Mouse (Mus musculus) adrenal gland, adult 2 months (tissue): ENCODE measurements around the gene Hoxa3. TPM values are rescaled to one million over a fixed set of nuclear protein-coding genes. Genes with fewer than 3 reads are reported as not detected.

Experiments used
- DNase-seq: peaks from one replicate; pipeline ENCODE4 v3.0.0; 2021
- polyA plus RNA-seq: library from polyadenylated mRNA; depleted of rRNA; stranded (reverse); fragments of >200 nt; gene quantifications from 2 replicates; pipeline ENCODE4 v1.2.3, GENCODE M21; 2012
- total RNA-seq, 2 experiments: library from RNA; stranded (reverse); gene quantifications; 2 replicates each; pipeline ENCODE4 v1.2.3; 2021

The Hoxa3 gene
- total and polyA plus RNA-seq, 3 experiments: 2.7 to 6.8 (median 5.4) TPM

DNA sequence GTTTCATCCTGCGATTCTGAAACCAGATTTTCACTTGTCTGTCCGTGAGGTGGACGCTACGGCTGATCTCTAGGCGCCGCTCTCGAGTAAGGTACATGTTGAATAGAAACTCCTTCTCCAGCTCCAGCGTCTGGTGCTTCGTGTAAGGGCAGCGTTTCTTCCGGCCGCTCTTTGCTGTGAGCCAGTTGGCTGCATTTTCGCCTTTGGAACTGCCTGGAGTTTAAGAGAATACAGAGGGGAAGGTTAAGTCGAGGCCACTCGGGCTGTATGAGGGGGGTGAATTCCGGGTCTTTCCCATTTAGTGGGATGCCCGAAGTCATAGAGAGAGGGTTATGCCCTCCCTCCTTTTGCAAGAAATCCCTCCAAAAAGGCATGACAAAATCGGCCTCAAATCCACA is 19.4 kb upstream of the Hoxa3 start:
- DNase-seq: no peak

DNA sequence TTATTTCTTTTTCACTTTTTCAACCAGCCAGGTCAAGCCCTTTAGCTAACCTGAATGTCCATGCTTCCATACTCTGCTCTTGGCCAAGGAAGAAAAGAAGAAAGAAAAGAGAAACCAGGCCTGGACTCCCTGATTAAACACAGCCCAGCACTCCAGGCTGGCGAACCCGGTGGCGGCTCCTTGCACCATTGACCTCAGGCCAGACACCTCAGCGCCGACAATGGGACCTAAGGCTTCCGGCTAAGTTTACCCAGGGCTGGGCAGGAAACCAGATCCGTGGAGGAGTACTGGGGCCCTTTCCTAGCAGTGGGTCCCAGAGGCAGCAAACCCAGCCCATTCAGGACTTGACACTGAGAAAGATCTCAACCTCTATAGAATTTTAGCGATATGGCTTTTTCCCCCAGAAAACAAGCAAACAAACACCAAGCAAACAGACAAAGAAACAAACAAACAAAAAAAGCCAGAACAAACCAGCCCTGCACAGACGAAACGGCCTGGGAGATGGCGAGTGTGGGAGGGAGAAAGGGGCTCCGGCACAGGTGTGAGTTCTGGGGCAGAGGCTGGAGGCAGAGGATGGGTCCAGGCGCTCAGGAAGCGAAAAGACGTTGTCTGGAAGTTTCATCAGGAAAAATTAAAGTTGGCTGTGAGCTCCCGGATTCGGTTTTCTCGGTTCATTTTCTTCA is 18.9 kb upstream of the Hoxa3 start:
- no peak for DNase-seq

DNA sequence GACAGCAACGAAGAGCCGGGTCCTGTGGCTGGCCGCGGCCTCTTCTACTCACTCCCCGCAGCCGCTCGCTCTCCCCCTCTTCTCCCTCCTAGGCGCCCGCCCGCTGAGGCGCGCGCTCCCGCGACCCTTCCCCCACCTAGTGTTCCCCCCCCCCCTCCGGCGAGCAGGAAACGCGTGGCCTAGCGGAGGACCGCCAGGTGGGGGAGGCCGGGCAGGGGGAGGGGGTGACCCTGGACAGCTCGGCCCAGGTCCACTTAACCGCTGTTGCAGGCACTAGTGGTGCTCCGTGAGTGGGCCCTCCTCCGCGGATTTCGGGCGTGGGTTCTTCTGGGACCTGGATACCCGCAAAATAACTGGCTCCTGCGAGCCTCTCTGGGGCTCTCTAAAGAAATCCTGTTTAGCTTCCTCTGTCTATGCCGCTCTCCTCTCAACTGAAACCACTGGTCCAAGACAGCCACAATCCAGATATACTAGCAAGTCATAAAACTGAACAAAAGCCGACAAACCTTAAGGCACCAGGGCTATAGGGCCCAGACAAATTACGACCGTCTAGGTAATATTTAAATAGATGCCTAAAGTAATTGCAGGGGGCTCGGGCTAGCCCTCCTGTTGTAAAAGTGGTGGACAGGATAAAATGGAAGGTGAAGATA is 17.5 kb upstream of the Hoxa3 start, which contains the start of gene Hoxa9:
Hoxa9 (minus strand) TSS at position 574 of the 650 bp plus-strand sequence.
- DNase-seq: no peak

DNA sequence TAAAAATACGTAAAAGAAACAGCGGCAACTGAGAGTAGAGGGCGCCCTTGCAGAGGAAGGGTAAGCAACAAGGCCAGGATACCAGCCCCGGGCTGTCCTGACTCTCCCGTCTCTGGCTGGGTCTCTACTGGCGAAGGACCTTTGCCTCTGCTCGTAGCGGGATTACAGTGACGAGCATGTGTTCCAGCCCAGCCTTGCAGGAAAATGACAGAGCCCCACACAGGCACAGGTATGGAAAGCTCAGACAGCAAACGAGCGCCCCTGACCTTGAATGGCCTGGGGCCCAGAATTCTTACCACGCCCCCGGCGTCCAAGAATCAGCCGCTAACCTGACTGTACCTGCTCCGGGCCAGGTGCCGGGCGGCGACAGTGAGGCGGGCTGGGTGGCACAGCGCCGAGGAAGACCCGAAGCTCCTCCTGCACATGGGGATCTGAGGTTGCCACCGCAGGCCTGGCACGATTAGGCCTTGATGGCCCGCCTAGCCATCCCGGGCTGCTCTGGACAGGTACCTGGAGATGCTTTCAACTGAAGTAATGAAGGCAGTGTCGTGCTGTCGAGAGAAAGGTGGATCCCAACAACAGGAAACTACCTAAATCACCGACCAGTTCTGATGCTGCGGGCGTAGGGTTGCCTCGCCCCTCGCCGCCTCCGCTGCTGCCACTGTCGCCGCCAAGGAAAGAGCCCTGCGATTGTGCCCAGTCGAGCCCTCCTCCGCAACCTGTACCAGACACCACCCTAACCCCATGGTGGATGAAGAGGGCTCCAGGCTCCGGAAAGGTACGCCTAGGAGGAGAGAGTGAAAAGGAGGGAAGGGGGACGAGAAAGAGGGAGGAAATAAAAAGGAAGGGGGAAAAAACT is 16.7 kb upstream of the Hoxa3 start:
- no peak for DNase-seq

DNA sequence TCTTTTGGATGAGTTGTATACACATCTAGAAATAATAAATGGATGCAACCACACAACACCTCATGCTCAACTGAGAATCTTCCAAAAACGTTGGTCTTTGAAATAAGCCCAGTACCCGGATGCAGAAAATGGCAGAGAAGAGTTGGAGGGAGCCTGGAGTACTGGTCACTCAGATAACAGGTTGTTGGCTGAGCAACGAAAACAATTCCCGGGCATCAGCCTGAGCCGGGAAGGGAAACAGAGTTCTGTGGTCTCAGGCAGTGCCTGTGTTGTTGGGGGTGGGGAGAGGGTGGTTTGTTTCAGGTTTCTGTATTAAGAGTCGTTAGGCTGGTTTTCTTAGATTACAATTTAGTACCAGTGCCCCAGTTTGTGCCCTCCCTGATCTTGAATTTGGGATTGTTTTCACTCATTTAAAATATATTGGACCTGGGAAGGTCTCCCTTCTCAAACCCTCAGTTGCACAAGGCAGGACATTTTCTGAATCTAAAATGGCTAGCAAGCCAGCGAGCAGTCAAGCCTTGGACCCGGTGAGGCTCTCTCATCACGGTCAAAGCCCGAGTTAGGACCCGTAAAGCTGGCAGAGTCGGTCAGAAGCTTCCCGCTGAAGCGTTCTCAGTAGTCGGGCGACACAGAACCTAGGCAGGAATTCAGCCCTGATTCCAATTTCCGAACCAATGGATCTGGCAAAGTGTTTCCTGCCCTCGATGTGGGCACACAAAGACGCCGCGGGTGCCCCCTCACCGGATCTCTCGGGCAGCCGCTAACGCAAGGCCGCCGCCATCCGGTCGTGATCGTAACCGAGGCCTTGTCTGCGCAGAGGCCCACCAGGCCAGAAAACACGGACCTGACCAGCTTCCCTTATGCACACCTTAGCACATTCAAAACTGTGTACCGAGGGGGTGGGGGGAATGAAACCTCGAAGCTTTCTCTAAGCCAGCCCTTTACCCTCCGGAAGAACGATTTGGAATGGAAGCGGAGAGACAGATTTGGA is 15.6 kb upstream of the Hoxa3 start:
- no peak for DNase-seq

DNA sequence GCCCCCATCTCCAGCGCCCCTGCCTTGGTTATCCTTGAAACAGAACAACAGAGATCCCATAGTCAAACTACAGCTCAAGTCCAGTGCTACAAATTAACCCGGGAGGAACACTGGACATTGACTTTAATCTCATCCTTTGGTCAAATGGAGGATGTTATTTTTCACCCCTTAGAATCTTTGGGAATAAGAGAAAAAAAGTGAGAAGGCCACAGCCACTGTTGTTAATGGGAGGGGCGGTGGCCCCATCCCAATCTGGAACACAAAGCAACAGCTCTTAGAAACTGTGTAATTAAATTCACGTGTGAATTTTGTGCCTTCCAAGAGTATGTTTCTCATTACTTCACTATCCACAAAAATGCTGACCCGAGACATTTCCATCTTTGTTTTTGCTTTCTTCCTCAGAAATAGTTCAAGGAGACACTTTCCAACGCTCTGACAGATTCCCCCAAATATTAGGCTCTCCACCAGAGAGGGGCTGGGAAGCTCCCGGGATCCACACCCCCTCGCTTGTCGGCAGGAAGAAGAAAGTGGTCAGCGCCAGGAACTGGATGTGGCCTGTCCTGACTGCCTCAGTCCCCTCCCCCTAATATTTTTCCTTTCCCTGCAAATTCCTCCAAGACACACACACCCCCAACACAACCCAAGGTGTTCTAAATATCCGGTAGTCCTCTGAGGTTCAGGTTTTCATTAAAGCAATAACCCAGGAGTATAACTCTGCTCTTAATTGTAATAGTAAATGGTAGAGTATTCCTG is 14.5 kb upstream of the Hoxa3 start:
- DNase-seq: no peak

DNA sequence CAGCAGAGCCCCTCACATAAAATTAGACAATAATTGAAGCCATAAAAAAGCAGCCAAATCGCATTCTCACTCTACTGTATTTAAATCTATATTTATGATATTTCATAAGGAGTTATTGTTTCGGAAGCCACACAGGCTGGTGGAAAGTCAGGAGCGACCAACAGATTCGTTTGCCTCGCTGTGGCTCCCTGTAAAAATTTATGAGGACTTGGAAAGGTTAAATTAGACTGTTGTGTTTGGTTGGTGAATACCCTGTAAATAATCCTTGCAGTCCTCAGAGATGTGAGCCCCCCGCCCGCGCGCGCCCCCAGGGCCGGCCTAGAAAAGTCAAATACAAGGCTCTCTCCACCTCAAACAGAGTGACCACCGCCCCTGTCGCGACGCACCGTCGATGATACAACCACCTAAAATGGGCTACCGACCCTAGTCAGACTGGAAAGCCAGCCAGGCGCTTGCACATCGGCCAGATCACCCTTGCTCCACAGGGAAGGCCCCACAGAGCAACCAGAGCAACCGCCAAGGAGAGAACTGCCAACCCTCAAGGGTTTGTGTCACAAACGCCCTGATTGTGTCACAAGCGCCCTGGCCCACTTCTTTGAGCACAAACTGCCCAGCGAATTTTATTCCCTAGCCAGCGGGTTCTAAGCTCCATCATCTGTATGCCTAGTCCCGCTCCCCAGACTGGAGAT is 13.6 kb upstream of the Hoxa3 start:
- no peak for DNase-seq

DNA sequence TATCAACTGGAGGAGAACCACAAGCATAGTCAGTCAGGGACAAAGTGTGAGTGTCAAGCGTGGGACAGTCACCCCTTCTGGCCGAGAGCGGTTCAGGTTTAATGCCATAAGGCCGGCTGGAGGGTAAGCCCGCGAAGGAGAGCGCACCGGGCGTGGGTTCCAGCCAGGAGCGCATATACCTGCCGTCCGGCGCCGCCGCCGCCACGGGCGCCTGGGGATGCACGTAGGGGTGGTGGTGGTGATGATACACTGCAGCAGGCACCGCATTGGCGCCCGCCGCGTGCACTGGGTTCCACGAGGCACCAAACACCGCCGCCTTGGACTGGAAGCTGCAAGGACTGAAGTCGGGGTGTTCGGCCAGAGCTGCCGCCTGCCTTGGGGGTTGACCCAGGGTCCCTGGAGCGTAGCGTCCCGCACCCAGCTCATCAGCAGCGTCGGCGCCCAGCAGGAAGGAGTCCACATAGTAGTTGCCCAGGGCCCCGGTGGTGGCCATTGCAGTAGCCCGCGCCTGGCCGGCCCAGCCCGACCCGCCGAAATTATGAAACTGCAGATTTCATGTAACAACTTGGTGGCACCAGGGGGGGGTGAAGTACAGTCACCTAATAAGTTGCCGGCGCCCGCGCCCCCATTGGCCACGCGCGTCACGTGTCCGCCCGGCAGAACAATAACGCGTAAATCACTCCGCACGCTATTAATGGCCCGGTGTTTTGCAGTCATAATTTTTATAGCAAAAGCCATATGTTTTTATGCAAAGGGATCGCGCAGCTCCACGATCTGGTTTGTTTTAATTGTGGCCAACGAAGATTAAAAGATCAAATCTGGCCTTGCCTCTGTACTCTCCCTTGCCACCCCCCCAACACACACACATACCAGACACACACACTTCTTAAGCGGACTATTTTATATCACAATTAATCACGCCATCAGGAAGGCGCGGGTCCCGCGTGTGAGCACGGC is 12.8 kb upstream of the Hoxa3 start:
- peak; percentile 62 for DNase-seq

DNA sequence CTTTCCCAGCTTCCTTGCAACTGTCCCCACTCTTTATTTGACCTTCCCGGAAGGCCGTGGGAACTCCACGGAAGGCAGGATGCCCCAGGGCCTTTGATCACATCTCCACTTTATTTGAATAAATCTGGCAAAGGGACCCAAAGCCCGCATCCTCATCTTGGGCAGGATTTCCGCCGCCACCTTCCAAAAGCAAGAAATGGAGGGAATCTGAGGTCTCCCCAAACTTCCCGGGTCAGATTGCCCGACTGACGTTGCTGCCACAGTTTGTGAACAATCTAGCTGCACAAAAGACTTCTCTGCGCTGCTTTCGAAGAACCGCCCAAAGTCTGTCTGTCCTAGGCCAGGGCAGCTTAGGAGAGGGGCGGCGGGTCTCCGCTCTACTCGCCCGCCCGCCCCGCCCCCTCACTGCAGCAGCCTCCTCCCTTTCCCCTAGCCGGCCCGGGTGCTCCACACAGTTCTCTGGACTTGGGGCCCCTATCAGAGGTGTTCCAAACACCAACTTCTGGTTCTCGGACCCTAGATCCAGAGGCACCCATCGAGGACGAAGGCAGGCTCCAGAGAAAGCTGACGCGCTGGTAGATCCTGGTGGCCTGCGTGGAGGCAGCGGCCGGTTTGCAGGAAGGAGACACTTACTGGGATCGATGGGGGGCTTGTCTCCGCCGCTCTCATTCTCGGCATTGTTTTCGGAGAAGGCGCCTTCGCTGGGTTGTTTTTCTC is 11.9 kb upstream of the Hoxa3 start:
- DNase-seq: no peak

DNA sequence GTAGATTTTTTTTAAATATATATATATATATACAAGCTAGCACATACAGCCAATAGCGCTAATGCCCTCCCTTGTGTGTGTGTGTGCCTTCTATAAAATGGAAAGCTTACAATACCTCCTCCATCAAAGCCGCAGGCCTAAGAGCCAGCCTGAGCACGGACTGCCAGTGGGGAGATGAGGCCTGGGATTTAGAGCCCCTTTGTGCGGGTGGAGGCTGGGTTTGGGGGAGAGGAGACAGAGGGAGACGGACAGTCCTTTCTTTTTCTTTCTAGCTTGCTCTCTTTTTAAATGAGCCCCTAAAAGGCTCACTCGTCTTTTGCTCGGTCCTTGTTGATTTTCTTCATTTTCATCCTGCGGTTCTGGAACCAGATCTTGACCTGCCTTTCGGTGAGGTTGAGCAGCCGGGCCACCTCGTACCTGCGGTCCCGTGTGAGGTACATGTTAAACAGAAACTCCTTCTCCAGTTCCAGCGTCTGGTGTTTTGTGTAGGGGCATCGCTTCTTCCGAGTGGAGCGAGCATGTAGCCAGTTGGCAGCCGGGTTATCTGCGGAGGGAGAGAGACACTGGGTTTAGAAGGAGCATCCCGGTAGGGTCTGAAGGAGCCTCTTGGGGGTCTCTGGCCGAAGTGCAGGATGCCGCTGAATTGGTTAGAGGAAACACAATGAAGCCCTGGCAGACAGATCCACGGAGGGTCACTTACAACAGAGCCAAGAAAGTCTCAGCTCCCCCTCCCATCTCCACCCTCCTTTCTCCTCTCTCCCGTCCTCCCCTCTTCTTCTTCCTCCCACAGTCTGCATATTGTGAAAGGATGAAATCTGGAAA is 11.0 kb upstream of the Hoxa3 start:
- no peak for DNase-seq

DNA sequence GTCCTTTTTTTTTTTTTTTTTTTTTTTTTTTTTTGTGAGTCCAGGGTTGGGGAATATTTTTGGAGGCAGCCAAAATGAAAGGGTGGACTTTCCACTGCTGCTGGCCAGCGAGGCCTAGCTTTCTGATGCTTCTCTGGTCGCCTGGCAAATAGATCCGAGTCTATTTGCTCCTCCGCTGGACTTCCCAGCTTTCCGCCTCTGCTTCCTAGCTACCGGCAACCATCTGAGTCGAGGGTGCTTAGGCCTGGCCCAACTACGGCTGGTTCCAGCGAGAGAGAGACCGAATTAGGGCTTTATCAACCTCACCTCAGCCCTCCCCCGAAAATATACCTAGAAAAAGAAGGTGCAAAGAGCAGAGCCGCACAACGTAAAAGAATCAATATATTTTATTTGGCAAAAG is 9.6 kb upstream of the Hoxa3 start:
- no peak for DNase-seq

DNA sequence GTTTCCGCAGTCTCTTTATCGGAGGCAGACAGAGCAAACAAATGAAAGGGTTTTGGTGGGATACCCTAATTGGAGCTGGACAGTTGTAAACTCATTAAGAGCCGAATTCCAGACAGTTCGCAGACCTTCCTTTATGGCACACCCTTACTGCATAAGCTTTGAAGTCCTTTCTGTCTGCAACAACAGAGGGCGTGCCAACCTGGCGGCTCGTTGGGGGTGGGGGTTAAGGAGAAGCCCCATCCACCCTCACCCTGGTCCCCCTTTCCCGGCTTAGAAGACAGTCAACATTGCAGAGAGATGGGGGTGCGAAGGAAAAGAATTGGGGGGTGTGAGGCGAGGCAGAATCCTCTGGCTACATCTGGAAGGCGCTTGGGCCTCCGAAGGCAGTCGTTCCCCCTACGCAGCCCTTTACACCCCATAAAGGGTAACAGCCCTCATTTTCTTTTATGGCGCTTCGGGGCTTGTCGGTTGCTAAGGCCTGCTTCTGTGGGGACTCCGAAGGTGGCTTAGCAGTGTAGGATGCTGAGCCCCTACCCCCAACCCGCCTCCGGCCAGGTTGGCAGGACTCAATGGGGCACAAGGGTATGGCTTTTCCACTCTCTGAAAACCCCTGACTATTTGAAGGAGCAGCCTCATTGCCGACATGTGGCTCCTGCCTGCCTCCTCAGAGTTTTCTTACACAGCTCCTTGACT is 9.0 kb upstream of the Hoxa3 start:
- no peak for DNase-seq

DNA sequence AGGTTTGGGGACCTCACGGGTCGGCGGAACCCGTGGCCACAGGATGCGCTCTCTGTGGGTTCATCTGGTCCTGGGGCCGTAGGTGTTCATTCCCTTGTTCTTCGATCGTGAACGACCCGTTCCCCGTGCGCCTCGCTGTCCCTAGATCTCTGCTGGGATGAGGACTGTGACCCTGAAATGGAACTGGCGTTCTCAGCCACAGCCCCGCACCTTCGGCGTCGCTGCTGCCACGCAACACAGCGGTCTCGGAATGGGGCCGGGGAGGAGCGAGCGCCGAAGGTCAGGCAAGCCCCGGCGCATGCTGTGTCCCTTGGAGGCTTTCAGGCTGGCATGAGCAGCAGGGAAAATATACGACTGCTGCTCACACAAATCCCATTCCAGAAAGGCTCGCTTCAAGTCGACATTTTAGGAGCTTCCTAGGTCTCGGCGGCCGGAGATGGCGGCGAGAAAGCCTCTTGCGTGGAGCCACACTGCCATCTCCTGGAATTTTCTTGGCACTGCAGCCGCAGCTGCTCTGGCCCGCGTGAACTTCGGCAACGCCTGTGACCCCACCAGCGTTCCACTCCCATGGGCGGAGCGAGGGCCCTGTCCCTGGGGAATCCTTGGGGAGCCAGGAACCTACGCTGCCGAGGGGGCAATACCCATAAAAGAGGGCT is 8.3 kb upstream of the Hoxa3 start, which contains the start of gene Hoxa7:
Hoxa7 (minus strand) TSS at position 518 of the 656 bp plus-strand sequence.
- peak; percentile 91 for DNase-seq

DNA sequence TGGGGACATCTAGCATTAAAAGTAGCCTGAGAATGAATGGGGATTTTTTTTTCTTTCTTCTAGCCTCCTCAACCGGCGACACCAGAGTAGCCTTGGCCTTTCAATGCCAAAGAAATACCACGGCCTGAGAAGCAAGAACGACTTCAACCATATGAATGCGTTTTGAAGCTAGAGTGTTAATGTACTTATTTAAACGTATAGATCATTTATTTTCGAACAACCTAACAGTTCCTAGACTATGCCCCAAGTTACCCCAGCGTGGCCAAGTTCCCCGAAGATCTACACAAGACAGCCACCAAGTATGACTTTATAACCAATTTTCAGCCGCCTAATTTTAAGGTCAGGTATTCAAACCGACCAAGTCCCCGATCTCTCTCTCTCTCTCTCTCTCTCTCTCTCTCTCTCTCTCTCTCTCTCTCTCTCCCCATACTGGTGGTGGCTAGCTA is 7.8 kb upstream of the Hoxa3 start:
- DNase-seq: no peak

DNA sequence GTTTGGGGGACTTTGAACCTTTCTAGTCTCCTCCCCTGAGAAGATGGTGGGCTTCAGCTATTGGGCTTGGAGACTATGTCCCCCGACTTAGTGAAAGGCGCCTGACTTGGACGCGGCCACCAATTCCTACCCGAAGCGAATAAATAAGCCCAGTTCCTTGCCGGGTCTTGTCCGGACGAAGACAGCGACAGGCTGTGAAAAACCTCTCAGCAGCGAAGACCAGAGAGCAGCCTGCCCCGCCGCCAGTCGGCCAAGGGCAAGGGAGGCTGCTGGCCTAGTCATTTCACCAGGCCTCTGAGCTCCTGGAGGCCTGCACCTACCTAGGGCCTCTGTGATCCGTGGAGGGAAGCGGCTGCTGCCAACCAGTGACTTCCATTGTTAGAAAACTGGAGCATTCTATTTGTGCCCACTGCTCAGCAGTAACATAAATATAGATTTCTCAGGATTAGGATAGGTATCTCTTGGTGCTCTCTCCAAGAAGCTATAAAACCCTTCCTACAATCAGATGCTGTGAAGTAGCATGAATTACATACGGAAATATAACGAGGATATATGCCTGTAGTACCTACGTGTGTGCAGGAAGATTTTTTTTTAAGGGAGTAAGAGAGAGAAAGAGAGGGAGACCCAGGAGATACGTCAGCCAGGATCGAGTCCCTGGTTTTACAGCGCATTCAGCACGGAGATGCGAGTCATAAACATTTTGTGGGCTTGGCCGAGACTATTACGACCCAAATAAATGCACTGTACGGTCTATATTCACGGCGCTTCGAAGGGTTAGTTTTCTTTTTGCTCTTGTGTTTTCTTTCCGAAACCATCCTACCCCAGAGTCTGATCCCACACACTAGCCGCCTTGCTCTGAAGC is 7.1 kb upstream of the Hoxa3 start:
- DNase-seq: no peak
